ENCODE assay signal across 24 mouse cellular contexts in the genomic region with DNA sequence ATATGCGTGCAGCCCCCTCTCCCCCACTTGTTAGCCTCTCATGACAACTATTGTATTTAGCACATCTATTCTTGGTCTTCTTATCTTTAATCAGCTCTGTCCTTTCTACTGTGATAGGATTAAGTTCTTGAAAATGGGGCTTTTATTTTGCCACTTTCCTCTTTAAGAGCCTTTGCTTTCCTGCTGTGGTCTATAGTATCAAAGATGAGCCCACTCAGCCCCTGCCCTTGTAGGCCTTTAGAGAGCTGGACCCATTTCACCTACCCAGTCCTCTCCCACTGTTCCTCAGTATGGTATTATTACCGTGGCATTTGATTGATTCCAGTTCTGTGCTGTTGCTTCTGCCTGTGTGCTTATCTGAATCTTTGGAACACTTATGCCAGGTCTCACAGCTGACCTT.
"Had no signal": no experiment of that assay in that cellular context is flagged by ENCODE, and none has a peak within 500 bp of the region (broad histone marks: within the 10 kb centered on the region; RNA-seq: fewer than 3 reads in every experiment).

No protein-coding gene starts in this region.

- H3K27me3 ChIP-seq: intestine, embryonic 15.5 days; liver, embryonic 12.5 days; liver, embryonic 15.5 days; lung, embryonic 15.5 days; megakaryocyte, embryonic 14.5 days; neural tube, embryonic 12.5 days; neural tube, embryonic 15.5 days had no signal

- DNase-seq: kidney, adult 18-20 months; kidney, adult 9 months; kidney, postnatal 14 days; kidney, postnatal 4 days; layer of hippocampus, adult 9-11 months; layer of hippocampus, postnatal 36 days; lung, adult 18-20 months; lung, postnatal 10 days; lung, postnatal 36 days; right cerebral cortex, adult 18-20 months; right cerebral cortex, postnatal 14 days; right cerebral cortex, postnatal 4 days; thymus, adult 2 months; thymus, postnatal 14 days; thymus, postnatal 4 days had no signal

- H3K9ac ChIP-seq: intestine, embryonic 15.5 days; liver, embryonic 12.5 days; liver, embryonic 15.5 days; lung, embryonic 15.5 days; neural tube, embryonic 12.5 days; neural tube, embryonic 15.5 days had no signal

- H3K36me3 ChIP-seq: intestine, embryonic 15.5 days; liver, embryonic 12.5 days; liver, embryonic 15.5 days; lung, embryonic 15.5 days; neural tube, embryonic 12.5 days; neural tube, embryonic 15.5 days had no signal

- H3K9me3 ChIP-seq: intestine, embryonic 15.5 days; liver, embryonic 12.5 days; liver, embryonic 15.5 days; lung, embryonic 15.5 days; megakaryocyte, embryonic 14.5 days; neural tube, embryonic 12.5 days; neural tube, embryonic 15.5 days had no signal

- H3K4me2 ChIP-seq: intestine, embryonic 15.5 days; liver, embryonic 12.5 days; liver, embryonic 15.5 days; lung, embryonic 15.5 days; neural tube, embryonic 12.5 days; neural tube, embryonic 15.5 days had no signal

- ATAC-seq: intestine, embryonic 15.5 days; liver, embryonic 12.5 days had no signal

- H3K4me3 ChIP-seq: intestine, embryonic 15.5 days; left cerebral cortex, adult 2 months; liver, embryonic 12.5 days; liver, embryonic 15.5 days; lung, embryonic 15.5 days; megakaryocyte, embryonic 14.5 days; neural tube, embryonic 12.5 days; neural tube, embryonic 15.5 days had no signal

- H3K27ac ChIP-seq: intestine, embryonic 15.5 days; left cerebral cortex, adult 2 months; liver, embryonic 12.5 days; liver, embryonic 15.5 days; lung, embryonic 15.5 days; neural tube, embryonic 12.5 days; neural tube, embryonic 15.5 days; stomach, postnatal 0 days had no signal

- H3K4me1 ChIP-seq: intestine, embryonic 15.5 days; liver, embryonic 15.5 days; lung, embryonic 15.5 days; neural tube, embryonic 15.5 days had no signal
